Mouse (Mus musculus): ENCODE results near the gene Srrm4. TPM values are rescaled to one million over a fixed set of nuclear protein-coding genes. Genes with fewer than 3 reads are reported as not detected.
A peak's percentile ranks its signal among the peaks of the same experiment; 100 is the strongest.
"Not testable (repeated sequence)": the region's sequence is repeated elsewhere in the genome, so short reads cannot be mapped to it uniquely, and the experiment has no call there.

The Srrm4 gene
- polyA plus RNA-seq, 1 experiment from 2014 or later, result 0.58 TPM

- H3K4me3 ChIP-seq (ENCODE audit: low read length); H3K27ac ChIP-seq (ENCODE audit: low read length); H3K27me3 ChIP-seq (ENCODE audit: control insufficient read depth, insufficient read depth, low read depth, low read length); ATAC-seq (ENCODE audit: low read depth); H3K4me2 ChIP-seq (ENCODE audit: low read depth, low read length); H3K36me3 ChIP-seq (ENCODE audit: control insufficient read depth, insufficient read depth, low read length); H3K9me3 ChIP-seq (ENCODE audit: control insufficient read depth, low read length); H3K9ac ChIP-seq (ENCODE audit: low read length): not testable (repeated sequence)
- 82% methylated on average over 3 of the region's 3 CpGs for WGBS
- peaks cover 15% of the 10 kb centered on the region for H3K4me1 ChIP-seq (replicated peaks; ENCODE audit: control insufficient read depth, insufficient read depth, low read length)
Measured at GRCm38 (mm10) chr5:116425709-116426108, 165.9 kb downstream of the Srrm4 start.

GRCm38 (mm10) chr5:116425273-116425672, 166.3 kb downstream of the Srrm4 start:
- H3K4me3 ChIP-seq (ENCODE audit: low read length), result no peak overlapping the region
- H3K36me3 ChIP-seq (ENCODE audit: control insufficient read depth, insufficient read depth, low read length), result no peaks in the 10 kb centered on the region
- H3K27me3 ChIP-seq (ENCODE audit: control insufficient read depth, insufficient read depth, low read depth, low read length), result no peaks in the 10 kb centered on the region
- no peak overlapping the region for H3K4me2 ChIP-seq (ENCODE audit: low read depth, low read length)
- no peak overlapping the region for H3K9ac ChIP-seq (ENCODE audit: low read length)
- WGBS, result 48% methylated on average over 7 of the region's 7 CpGs
- H3K4me1 ChIP-seq (replicated peaks; ENCODE audit: control insufficient read depth, insufficient read depth, low read length), result peaks cover 19% of the 10 kb centered on the region
- no peaks in the 10 kb centered on the region for H3K9me3 ChIP-seq (ENCODE audit: control insufficient read depth, low read length)
- H3K27ac ChIP-seq (ENCODE audit: low read length), result no peak overlapping the region
- no peak for ATAC-seq (ENCODE audit: low read depth)

GRCm38 (mm10) chr5:116423746-116424145, 167.9 kb downstream of the Srrm4 start:
- no peaks in the 10 kb centered on the region for H3K9me3 ChIP-seq (ENCODE audit: control insufficient read depth, low read length)
- H3K27ac ChIP-seq (ENCODE audit: low read length), result no peak overlapping the region
- H3K4me3 ChIP-seq (ENCODE audit: low read length), result no peak overlapping the region
- H3K27me3 ChIP-seq (ENCODE audit: control insufficient read depth, insufficient read depth, low read depth, low read length), result no peaks in the 10 kb centered on the region
- ATAC-seq (ENCODE audit: low read depth), result no peak
- H3K36me3 ChIP-seq (ENCODE audit: control insufficient read depth, insufficient read depth, low read length), result no peaks in the 10 kb centered on the region
- no peak overlapping the region for H3K4me2 ChIP-seq (ENCODE audit: low read depth, low read length)
- no peak overlapping the region for H3K9ac ChIP-seq (ENCODE audit: low read length)
- peaks cover 27% of the 10 kb centered on the region for H3K4me1 ChIP-seq (replicated peaks; ENCODE audit: control insufficient read depth, insufficient read depth, low read length)
- 57% methylated on average over 8 of the region's 8 CpGs for WGBS

GRCm38 (mm10) chr5:116422699-116423201, 168.9 kb downstream of the Srrm4 start, which contains the start of gene Hspb8:
Hspb8 (minus strand) TSS chr5:116422864.
- H3K4me3 ChIP-seq (ENCODE audit: low read length), result peak within 1 kb of the TSS; percentile 52
- no peaks in the 10 kb centered on the region; the same call in 1 of the 2 replicates for H3K36me3 ChIP-seq (ENCODE audit: control insufficient read depth, insufficient read depth, low read length)
- H3K9ac ChIP-seq (ENCODE audit: low read length), result peak within 1 kb of the TSS; percentile 74
- peak; percentile 84 for ATAC-seq (ENCODE audit: low read depth)
- peaks cover 30% of the 10 kb centered on the region for H3K4me1 ChIP-seq (replicated peaks; ENCODE audit: control insufficient read depth, insufficient read depth, low read length)
- peak within 1 kb of the TSS; percentile 77 for H3K4me2 ChIP-seq (ENCODE audit: low read depth, low read length)
- H3K9me3 ChIP-seq (ENCODE audit: control insufficient read depth, low read length), result no peaks in the 10 kb centered on the region
- H3K27ac ChIP-seq (ENCODE audit: low read length), result peak within 1 kb of the TSS; percentile 88
- WGBS, result 0% methylated on average over 19 of the region's 20 CpGs
- H3K27me3 ChIP-seq (ENCODE audit: control insufficient read depth, insufficient read depth, low read depth, low read length), result no peaks in the 10 kb centered on the region

- no peak for ATAC-seq (ENCODE audit: low read depth)
Measured at GRCm38 (mm10) chr5:116421791-116422481, 169.7 kb downstream of the Srrm4 start.

GRCm38 (mm10) chr5:116420759-116421225, 170.8 kb downstream of the Srrm4 start:
- Histone ChIP-seq H3K4me2 (ENCODE audit: low read depth, low read length) (peak overlapping the region; percentile 54), H3K27ac (ENCODE audit: low read length) (peak overlapping the region; percentile 97), H3K27me3 (ENCODE audit: control insufficient read depth, insufficient read depth, low read depth, low read length) (no peaks in the 10 kb centered on the region), H3K4me1 (replicated peaks; ENCODE audit: control insufficient read depth, insufficient read depth, low read length) (peaks cover 33% of the 10 kb centered on the region), H3K9ac (ENCODE audit: low read length) (peak overlapping the region; percentile 66), H3K36me3 (ENCODE audit: control insufficient read depth, insufficient read depth, low read length) (no peaks in the 10 kb centered on the region; the same call in 1 of the 2 replicates), H3K9me3 (ENCODE audit: control insufficient read depth, low read length) (0 out of 2 replicates have a peak, but pooled peaks cover 2% of the 10 kb centered on the region), H3K4me3 (ENCODE audit: low read length) (peak overlapping the region; percentile 38)
- 6% methylated on average over 6 of the region's 6 CpGs for WGBS
- peak; percentile 84 for ATAC-seq (ENCODE audit: low read depth)

More at GRCm38 (mm10) chr5:116421791-116422481, 169.7 kb downstream of the Srrm4 start:
- Histone ChIP-seq H3K36me3 (ENCODE audit: control insufficient read depth, insufficient read depth, low read length) (no peaks in the 10 kb centered on the region; the same call in 1 of the 2 replicates), H3K9me3 (ENCODE audit: control insufficient read depth, low read length) (0 out of 2 replicates have a peak, but pooled peaks cover 2% of the 10 kb centered on the region), H3K4me3 (ENCODE audit: low read length) (peak overlapping the region; percentile 52), H3K4me2 (ENCODE audit: low read depth, low read length) (peak overlapping the region; percentile 77), H3K27me3 (ENCODE audit: control insufficient read depth, insufficient read depth, low read depth, low read length) (no peaks in the 10 kb centered on the region), H3K27ac (ENCODE audit: low read length) (peak overlapping the region; percentile 88), H3K4me1 (replicated peaks; ENCODE audit: control insufficient read depth, insufficient read depth, low read length) (peaks cover 30% of the 10 kb centered on the region), H3K9ac (ENCODE audit: low read length) (peak overlapping the region; percentile 74)
- WGBS, result 39% methylated on average over 22 of the region's 22 CpGs

GRCm38 (mm10) chr5:116420213-116420612, 171.4 kb downstream of the Srrm4 start:
- Histone ChIP-seq H3K27ac (ENCODE audit: low read length) (peak overlapping the region; percentile 97), H3K4me1 (replicated peaks; ENCODE audit: control insufficient read depth, insufficient read depth, low read length) (peaks cover 34% of the 10 kb centered on the region), H3K4me2 (ENCODE audit: low read depth, low read length) (peak overlapping the region; percentile 54), H3K4me3 (ENCODE audit: low read length) (peak overlapping the region; percentile 38), H3K9ac (ENCODE audit: low read length) (peak overlapping the region; percentile 66), H3K36me3 (ENCODE audit: control insufficient read depth, insufficient read depth, low read length) (no peaks in the 10 kb centered on the region; the same call in 1 of the 2 replicates), H3K27me3 (ENCODE audit: control insufficient read depth, insufficient read depth, low read depth, low read length) (no peaks in the 10 kb centered on the region), H3K9me3 (ENCODE audit: control insufficient read depth, low read length) (0 out of 2 replicates have a peak, but pooled peaks cover 2% of the 10 kb centered on the region)
- ATAC-seq (ENCODE audit: low read depth), result no peak
- 100% methylated on average over 1 of the region's 1 CpGs for WGBS

GRCm38 (mm10) chr5:116419322-116420045, 172.1 kb downstream of the Srrm4 start:
- Histone ChIP-seq H3K4me2 (ENCODE audit: low read depth, low read length) (peak overlapping the region; percentile 54; the same call in 1 of the 2 replicates), H3K4me3 (ENCODE audit: low read length) (no peak overlapping the region), H3K27ac (ENCODE audit: low read length) (peak overlapping the region; percentile 15), H3K27me3 (ENCODE audit: control insufficient read depth, insufficient read depth, low read depth, low read length) (no peaks in the 10 kb centered on the region), H3K36me3 (ENCODE audit: control insufficient read depth, insufficient read depth, low read length) (no peaks in the 10 kb centered on the region; the same call in 1 of the 2 replicates), H3K4me1 (replicated peaks; ENCODE audit: control insufficient read depth, insufficient read depth, low read length) (peaks cover 34% of the 10 kb centered on the region), H3K9ac (ENCODE audit: low read length) (no peak overlapping the region), H3K9me3 (ENCODE audit: control insufficient read depth, low read length) (0 out of 2 replicates have a peak, but pooled peaks cover 2% of the 10 kb centered on the region)
- WGBS, result 58% methylated on average over 6 of the region's 6 CpGs
- ATAC-seq (ENCODE audit: low read depth), result no peak

- H3K4me3 ChIP-seq (ENCODE audit: low read length), result no peak overlapping the region
- no peak overlapping the region for H3K4me2 ChIP-seq (ENCODE audit: low read depth, low read length)
- H3K27me3 ChIP-seq (ENCODE audit: control insufficient read depth, insufficient read depth, low read depth, low read length), result no peaks in the 10 kb centered on the region
- H3K9ac ChIP-seq (ENCODE audit: low read length), result no peak overlapping the region
- WGBS, result 19% methylated on average over 5 of the region's 5 CpGs
- 0 out of 2 replicates have a peak, but pooled peaks cover 2% of the 10 kb centered on the region for H3K9me3 ChIP-seq (ENCODE audit: control insufficient read depth, low read length)
- H3K27ac ChIP-seq (ENCODE audit: low read length), result peak overlapping the region; percentile 71
- ATAC-seq (ENCODE audit: low read depth), result 0 out of 2 replicates have a peak, but pooled peaks have one; percentile 23
- no peaks in the 10 kb centered on the region; the same call in 1 of the 2 replicates for H3K36me3 ChIP-seq (ENCODE audit: control insufficient read depth, insufficient read depth, low read length)
- H3K4me1 ChIP-seq (replicated peaks; ENCODE audit: control insufficient read depth, insufficient read depth, low read length), result peaks cover 34% of the 10 kb centered on the region
Measured at GRCm38 (mm10) chr5:116416208-116416607, 175.4 kb downstream of the Srrm4 start.

All from lung, embryonic 16.5 days (tissue).